ENCODE assay signal across 25 mouse cellular contexts in the genomic region with DNA sequence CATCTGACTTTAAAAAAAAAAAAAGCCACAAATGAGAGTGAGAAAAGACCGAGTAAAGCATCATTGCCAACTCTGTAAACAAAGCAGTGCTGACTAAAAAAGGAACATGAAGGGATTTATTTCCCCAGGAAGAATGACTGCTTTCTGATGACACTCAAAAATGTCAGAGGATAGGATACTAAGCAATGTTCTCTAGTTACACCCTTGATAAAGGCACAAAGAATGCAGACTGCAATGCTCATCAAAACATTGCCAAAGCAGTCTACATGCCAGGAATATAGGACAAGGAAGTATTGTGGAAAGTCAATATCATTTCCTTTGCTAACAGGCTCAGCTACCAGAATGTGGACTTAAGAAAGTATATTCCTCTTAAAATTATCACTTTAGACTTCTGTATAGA. TPM values are rescaled to one million over a fixed set of nuclear protein-coding genes. Genes with fewer than 3 reads are reported as not detected.
DNase-seq lines count a peak whose midpoint lies in the region; ATAC-seq and TF ChIP-seq lines count a peak whose summit lies in the region.
"Had no signal": no experiment of that assay in that cellular context is flagged by ENCODE, and none has a peak within 500 bp of the region (broad histone marks: within the 10 kb centered on the region; RNA-seq: fewer than 3 reads in every experiment).

No protein-coding gene starts in this region.

- 33% methylated on average over 1 of the region's 1 CpGs for WGBS in liver, adult 2 months
- WGBS in liver, postnatal 0 days (ENCODE audit: insufficient replicate concordance), result 54% methylated on average over 1 of the region's 1 CpGs

- H3K36me3 ChIP-seq in liver, adult 2 months (ENCODE audit: control insufficient read depth, insufficient read depth, low read length), result peaks cover 12% of the 10 kb centered on the region
- H3K36me3 ChIP-seq in liver, postnatal 0 days (replicated peaks; ENCODE audit: insufficient read depth, low read length), result peaks cover 12% of the 10 kb centered on the region

- H3K9me3 ChIP-seq in liver, postnatal 0 days (ENCODE audit: low read length), result no peaks in the 10 kb centered on the region
- H3K9me3 ChIP-seq: embryonic facial prominence, embryonic 10.5 days; embryonic facial prominence, embryonic 13.5 days; forebrain, embryonic 10.5 days; forebrain, embryonic 13.5 days; heart, embryonic 13.5 days; hindbrain, embryonic 12.5 days; hindbrain, embryonic 15.5 days had no signal

- no peaks in the 10 kb centered on the region; the same call in 1 of the 2 replicates for H3K4me1 ChIP-seq in liver, adult 2 months (ENCODE audit: control insufficient read depth, insufficient read depth, low read length)
- no peaks in the 10 kb centered on the region for H3K4me1 ChIP-seq in liver, postnatal 0 days (ENCODE audit: insufficient read depth)
- no peaks in the 10 kb centered on the region for H3K4me1 ChIP-seq in embryonic fibroblast, embryonic 13.5 days (ENCODE audit: control insufficient read depth, insufficient read depth, low read length)
- H3K4me1 ChIP-seq: embryonic facial prominence, embryonic 10.5 days; embryonic facial prominence, embryonic 13.5 days; forebrain, embryonic 10.5 days; forebrain, embryonic 13.5 days; hindbrain, embryonic 12.5 days had no signal

- ATAC-seq in liver, postnatal 0 days, result no peak
- ATAC-seq: CD4-positive, CD25-positive, alpha-beta regulatory T cell, adult 4 months; forebrain, embryonic 13.5 days; forebrain, embryonic 16.5 days had no signal

- H3K27ac ChIP-seq in liver, adult 2 months (replicated peaks; ENCODE audit: insufficient read depth, low read depth, low read length), result no peak overlapping the region
- no peak overlapping the region for H3K27ac ChIP-seq in liver, postnatal 0 days (ENCODE audit: low read depth)
- peak overlapping the region; percentile 18; the same call in 1 of the 2 replicates for H3K27ac ChIP-seq in embryonic fibroblast, embryonic 13.5 days (ENCODE audit: insufficient read depth, low read length)
- H3K27ac ChIP-seq: embryonic facial prominence, embryonic 10.5 days; embryonic facial prominence, embryonic 13.5 days; forebrain, embryonic 10.5 days; forebrain, embryonic 13.5 days; gastrocnemius, adult 2 months; heart, embryonic 13.5 days; hindbrain, embryonic 12.5 days; hindbrain, embryonic 15.5 days had no signal

- TF ChIP-seq EP300 in liver, postnatal 0 days (IDR thresholded peaks at IDR 0.05; ENCODE audit: low read depth), result no peak

- peak; percentile 17 for DNase-seq in liver, adult 2 months (ENCODE audit: extremely low read depth, low read depth, low spot score)
- DNase-seq in liver, postnatal 0 days, result no peak
- DNase-seq in 3T3-L1 (ENCODE audit: low read depth, low spot score) (peak; percentile 58), NIH3T3 (ENCODE audit: low read depth) (peak; percentile 22)
- DNase-seq in layer of hippocampus, postnatal 10 days (ENCODE audit: low spot score in 2 of 2), result no peak
- no peak for DNase-seq in thymus, postnatal 14 days
- DNase-seq: adrenal gland, adult 2 months; adrenal gland, postnatal 14 days; cerebellum, adult 11-12 months; cerebellum, adult 8-10 months; cerebellum, postnatal 10 days; cerebellum, postnatal 36 days; embryo, embryonic 11 days; gastrocnemius, adult 2 months; gastrocnemius, postnatal 14 days had no signal

- H3K9ac ChIP-seq in liver, adult 2 months (ENCODE audit: low read depth, low read length), result no peak overlapping the region
- no peak overlapping the region for H3K9ac ChIP-seq in liver, postnatal 0 days (replicated peaks)
- H3K9ac ChIP-seq: embryonic facial prominence, embryonic 13.5 days; forebrain, embryonic 13.5 days; heart, embryonic 13.5 days; hindbrain, embryonic 12.5 days; hindbrain, embryonic 15.5 days had no signal

- TF ChIP-seq POLR2A in liver, adult 2 months (IDR thresholded peaks at IDR 0.05; ENCODE audit: extremely low read depth, insufficient read depth, low read length), result no peak
- TF ChIP-seq POLR2A in embryonic fibroblast, embryonic 13.5 days (IDR thresholded peaks at IDR 0.05; ENCODE audit: low read depth, low read length), result no peak

- H3K27me3 ChIP-seq in liver, adult 2 months (ENCODE audit: control insufficient read depth, insufficient read depth, low read length), result no peaks in the 10 kb centered on the region
- no peaks in the 10 kb centered on the region for H3K27me3 ChIP-seq in liver, postnatal 0 days (ENCODE audit: insufficient read depth, low read length)
- H3K27me3 ChIP-seq: embryonic facial prominence, embryonic 13.5 days; forebrain, embryonic 13.5 days; heart, embryonic 13.5 days; hindbrain, embryonic 12.5 days; hindbrain, embryonic 15.5 days had no signal

- H3K4me2 ChIP-seq in liver, postnatal 0 days (ENCODE audit: low read depth, low read length), result no peak overlapping the region
- H3K4me2 ChIP-seq: embryonic facial prominence, embryonic 13.5 days; forebrain, embryonic 13.5 days; heart, embryonic 13.5 days; hindbrain, embryonic 12.5 days; hindbrain, embryonic 15.5 days had no signal

- no peaks in the 10 kb centered on the region for H3K79me2 ChIP-seq in liver, adult 2 months (ENCODE audit: control insufficient read depth, insufficient read depth, low read length)

- TF ChIP-seq CTCF in liver, adult 2 months (IDR thresholded peaks at IDR 0.05; ENCODE audit: low read depth, low read length), result no peak
- TF ChIP-seq CTCF in liver, postnatal 0 days (IDR thresholded peaks at IDR 0.05; ENCODE audit: low read depth), result no peak
- TF ChIP-seq CTCF in embryonic fibroblast, embryonic 13.5 days (IDR thresholded peaks at IDR 0.05; ENCODE audit: borderline replicate concordance, insufficient read depth, low read length), result no peak

- no peak overlapping the region for H3K4me3 ChIP-seq in liver, adult 2 months (ENCODE audit: insufficient read depth, low read depth, low read length)
- H3K4me3 ChIP-seq in liver, postnatal 0 days (ENCODE audit: low read depth, low read length), result no peak overlapping the region
- no peak overlapping the region for H3K4me3 ChIP-seq in embryonic fibroblast, embryonic 13.5 days (ENCODE audit: insufficient read depth, low read length)
- H3K4me3 ChIP-seq: embryonic facial prominence, embryonic 10.5 days; embryonic facial prominence, embryonic 13.5 days; forebrain, embryonic 10.5 days; forebrain, embryonic 13.5 days; gastrocnemius, adult 2 months; heart, embryonic 13.5 days; hindbrain, embryonic 12.5 days; hindbrain, embryonic 15.5 days had no signal

RNA-seq across cellular contexts. Expression of a gene that starts 38.5 kb away (rescaled TPM):
- 23.1 and 24.7 TPM in 2 replicates for total RNA-seq in liver, adult 2 months (2014; rRNA removed)
- 1.6 and 2.4 TPM in 2 replicates for polyA plus RNA-seq in liver, adult 2 months (2012; rRNA removed)
- polyA plus RNA-seq in liver, postnatal 0 days (2015; fragmentation: Nextera tagmentation; extraction: Ambion mirVana), result 8.1 and 9.1 TPM in 2 replicates
- 53.2 and 63.6 TPM in 2 replicates for polyA plus RNA-seq in embryonic fibroblast, embryonic 13.5 days (2011; ENCODE audit: insufficient read length, low read depth, missing spikeins)
- 100 to 1,000 TPM; 161 to 182 TPM for total RNA-seq in layer of hippocampus, postnatal 10 days (2021)

Comparison
In these comparisons a context has a peak if more than half of its experiments do, and no peak if none do; other contexts are left out.
1. DNase-seq: peak in liver, adult 2 months (single experiment), 3T3-L1 (single experiment) and NIH3T3 (single experiment); none in liver, postnatal 0 days (single experiment), layer of hippocampus, postnatal 10 days (0 of 2) and thymus, postnatal 14 days (single experiment).